Mouse (Mus musculus) lung, postnatal 0 days (tissue): ENCODE data around the gene Zfp672.

Source experiments
- CTCF ChIP-seq: IDR thresholded peaks from 2 replicates; pipeline ENCODE4 v1.5.1; 2016; ENCODE audit warnings: antibody characterized with exemption, mild to moderate bottlenecking
- EP300 ChIP-seq: IDR thresholded peaks from 2 replicates; pipeline ENCODE4 v1.6.1; 2016; ENCODE audit warnings: antibody characterized with exemption, mild to moderate bottlenecking, control low read depth

- no peak for TF ChIP-seq CTCF
- no peak for TF ChIP-seq EP300
These were observed 983 bp upstream of the Zfp672 start for GRCm38 (mm10) chr11:58331149-58331495.
